Mouse (Mus musculus): Measurements from ENCODE around the gene Ak5. TPM values are rescaled to one million over a fixed set of nuclear protein-coding genes. Genes with fewer than 3 reads are reported as not detected.

Gene Ak5
- total RNA-seq, 2 experiments from 2014 or later: 2.8 to 4.5 TPM

DNA sequence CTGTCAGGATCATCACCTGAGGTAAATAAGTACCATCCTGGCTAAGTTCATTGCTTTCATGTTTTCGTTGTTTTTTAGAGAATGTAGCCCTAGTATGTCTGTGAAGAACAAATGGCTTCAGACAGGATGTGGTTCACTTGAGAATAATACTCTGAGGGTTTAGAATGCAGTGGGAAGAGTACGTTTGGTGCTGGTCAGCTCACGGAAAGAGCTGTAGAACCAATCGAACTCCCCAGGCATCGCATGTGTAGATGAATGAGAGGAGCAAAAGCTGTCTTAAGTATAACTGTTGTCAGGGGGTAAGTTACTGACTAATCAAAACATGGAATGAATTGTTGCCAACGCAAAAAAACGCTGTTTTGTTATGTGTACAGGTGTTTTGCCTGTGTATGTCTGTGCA is 235.5 kb downstream of the Ak5 start:
- no peak for DNase-seq

DNA sequence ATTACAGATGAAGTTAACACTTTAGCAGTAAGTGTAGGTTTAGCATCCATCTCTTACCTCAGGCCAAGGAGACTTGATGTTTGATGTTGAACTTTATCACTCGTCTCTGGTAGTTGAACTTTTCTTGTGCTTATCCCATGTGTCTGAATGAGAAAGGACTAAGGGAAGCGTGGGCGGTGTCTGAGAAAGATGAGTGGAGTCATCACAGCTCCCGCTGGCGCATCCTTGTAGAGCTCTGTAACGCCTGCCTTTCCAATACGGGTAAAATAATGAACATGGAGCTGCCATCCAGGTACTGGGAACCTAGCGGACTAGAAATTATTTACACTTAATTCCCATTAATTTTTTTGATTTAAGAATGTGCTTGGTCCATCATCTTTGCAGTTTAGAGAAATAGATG is 239.2 kb downstream of the Ak5 start:
- no peak for DNase-seq

Other genes with a start within 250 kb of the Ak5 start
- gene Pigk, start 45.7 kb upstream of the Ak5 start, total RNA-seq (2021): 10 to 100 TPM; 58.8 to 69.0 TPM